Mouse (Mus musculus): ENCODE measurements around the gene Natd1. TPM values are rescaled to one million over a fixed set of nuclear protein-coding genes. Genes with fewer than 3 reads are reported as not detected.
A peak's percentile ranks its signal among the peaks of the same experiment; 100 is the strongest.

Gene Natd1
- total RNA-seq, 1 experiment = 14.6 TPM

- Histone ChIP-seq H3K4me3 (ENCODE audit: insufficient read depth in 1 of 2, low read depth in 1 of 2, low read length in 2 of 2, poor library complexity in 1 of 2, severe bottlenecking in 1 of 2) (peak overlapping the region; percentile 86 to 100), H3K9me3 (ENCODE audit: control insufficient read depth, insufficient read depth, low read depth, low read length) (no peaks in the 10 kb centered on the region), H3K9ac (ENCODE audit: insufficient read depth, low read depth, low read length, poor library complexity, severe bottlenecking) (peak overlapping the region; percentile 100), H3K4me1 (ENCODE audit: control insufficient read depth in 2 of 2, insufficient read depth in 2 of 2, low read length in 2 of 2, poor library complexity in 1 of 2) (peaks cover 8 to 11% of the 10 kb centered on the region in 2 experiments; a peak in 2 of 4 replicates), H3K36me3 (ENCODE audit: control insufficient read depth, insufficient read depth, low read length, poor library complexity, severe bottlenecking) (peaks cover 13% of the 10 kb centered on the region), H3K27ac (ENCODE audit: insufficient read depth, low read depth, low read length, poor library complexity, severe bottlenecking) (peak overlapping the region; percentile 87; the same call in 1 of the 2 replicates)
- no peak for TF ChIP-seq ZNF384 (IDR thresholded peaks at IDR 0.05; ENCODE audit: low read depth, low read length)
- TF ChIP-seq ZC3H11A (IDR thresholded peaks at IDR 0.05; ENCODE audit: borderline replicate concordance, low read depth, low read length) = peak; percentile 61
- 0 out of 2 replicates have a peak, but pooled peaks have one; percentile 25 for TF ChIP-seq MAFK (IDR thresholded peaks at IDR 0.05; ENCODE audit: insufficient read depth, low read depth, low read length)
- TF ChIP-seq HCFC1 (IDR thresholded peaks at IDR 0.05; ENCODE audit: borderline replicate concordance, insufficient read depth, low read length) = peak; percentile 75; the same call in 1 of the 2 replicates
- no peak for TF ChIP-seq CHD2 (IDR thresholded peaks at IDR 0.05; ENCODE audit: low read depth, low read length)
- in situ Hi-C loops (cut with MboI; ENCODE audit: low sequenced_read_pairs in 2 of 2, unreplicated experiment in 2 of 2) = no loop called here
- DNase-seq (ENCODE audit: low read depth, low spot score) = peak; percentile 71
These were observed 35.1 kb downstream of the Natd1 start for GRCm38 (mm10) chr11:60879423-60879822.

- TF ChIP-seq ZNF384 (IDR thresholded peaks at IDR 0.05; ENCODE audit: low read depth, low read length) = no peak
- no peak for TF ChIP-seq ZC3H11A (IDR thresholded peaks at IDR 0.05; ENCODE audit: borderline replicate concordance, low read depth, low read length)
- peak; percentile 97 for TF ChIP-seq HCFC1 (IDR thresholded peaks at IDR 0.05; ENCODE audit: borderline replicate concordance, insufficient read depth, low read length)
- no peak for TF ChIP-seq CHD2 (IDR thresholded peaks at IDR 0.05; ENCODE audit: low read depth, low read length)
- no peak for TF ChIP-seq MAFK (IDR thresholded peaks at IDR 0.05; ENCODE audit: insufficient read depth, low read depth, low read length)
- in situ Hi-C loops (cut with MboI; ENCODE audit: low sequenced_read_pairs in 2 of 2, unreplicated experiment in 2 of 2) = no loop called here
- peaks cover 16% of the 10 kb centered on the region for H3K36me3 ChIP-seq (ENCODE audit: control insufficient read depth, insufficient read depth, low read length, poor library complexity, severe bottlenecking)
- H3K4me1 ChIP-seq (ENCODE audit: control insufficient read depth in 2 of 2, insufficient read depth in 2 of 2, low read length in 2 of 2, poor library complexity in 1 of 2) = peaks cover 8 to 11% of the 10 kb centered on the region in 2 experiments; a peak in 2 of 4 replicates
- H3K4me3 ChIP-seq (ENCODE audit: insufficient read depth in 1 of 2, low read depth in 1 of 2, low read length in 2 of 2, poor library complexity in 1 of 2, severe bottlenecking in 1 of 2) = peak within 1 kb of the TSS; percentile 86 to 100
- H3K27ac ChIP-seq (ENCODE audit: insufficient read depth, low read depth, low read length, poor library complexity, severe bottlenecking) = peak within 1 kb of the TSS; percentile 95
- DNase-seq (ENCODE audit: low read depth, low spot score) = peak; percentile 97
- no peaks in the 10 kb centered on the region for H3K9me3 ChIP-seq (ENCODE audit: control insufficient read depth, insufficient read depth, low read depth, low read length)
- peak within 1 kb of the TSS; percentile 100 for H3K9ac ChIP-seq (ENCODE audit: insufficient read depth, low read depth, low read length, poor library complexity, severe bottlenecking)
These were observed 35.8 kb downstream of the Natd1 start, which contains the start of gene Tmem11 for GRCm38 (mm10) chr11:60878675-60879294. TSS of gene Tmem11 (minus strand) at chr11:60879272.

GRCm38 (mm10) chr11:60878056-60878612 lies 36.4 kb downstream of the Natd1 start:
- no peak for DNase-seq (ENCODE audit: low read depth, low spot score)

GRCm38 (mm10) chr11:60873101-60873500 lies 41.4 kb downstream of the Natd1 start:
- Histone ChIP-seq H3K4me3 (ENCODE audit: insufficient read depth in 1 of 2, low read depth in 1 of 2, low read length in 2 of 2, poor library complexity in 1 of 2, severe bottlenecking in 1 of 2) (no peak overlapping the region), H3K9ac (ENCODE audit: insufficient read depth, low read depth, low read length, poor library complexity, severe bottlenecking) (no peak overlapping the region), H3K9me3 (ENCODE audit: control insufficient read depth, insufficient read depth, low read depth, low read length) (no peaks in the 10 kb centered on the region), H3K36me3 (ENCODE audit: control insufficient read depth, insufficient read depth, low read length, poor library complexity, severe bottlenecking) (peaks cover 20% of the 10 kb centered on the region), H3K4me1 (ENCODE audit: control insufficient read depth in 2 of 2, insufficient read depth in 2 of 2, low read length in 2 of 2, poor library complexity in 1 of 2) (peaks cover 5 to 13% of the 10 kb centered on the region in 2 experiments; a peak in 2 of 4 replicates), H3K27ac (ENCODE audit: insufficient read depth, low read depth, low read length, poor library complexity, severe bottlenecking) (no peak overlapping the region)
- in situ Hi-C loops (cut with MboI; ENCODE audit: low sequenced_read_pairs in 2 of 2, unreplicated experiment in 2 of 2) = no loop called here
- DNase-seq (ENCODE audit: low read depth, low spot score) = no peak
- TF ChIP-seq ZC3H11A (IDR thresholded peaks at IDR 0.05; ENCODE audit: borderline replicate concordance, low read depth, low read length) (no peak), MAFK (IDR thresholded peaks at IDR 0.05; ENCODE audit: insufficient read depth, low read depth, low read length) (no peak), CHD2 (IDR thresholded peaks at IDR 0.05; ENCODE audit: low read depth, low read length) (no peak), HCFC1 (IDR thresholded peaks at IDR 0.05; ENCODE audit: borderline replicate concordance, insufficient read depth, low read length) (no peak)

More at GRCm38 (mm10) chr11:60878056-60878612, 36.4 kb downstream of the Natd1 start:
- H3K4me3 ChIP-seq (ENCODE audit: insufficient read depth in 1 of 2, low read depth in 1 of 2, low read length in 2 of 2, poor library complexity in 1 of 2, severe bottlenecking in 1 of 2) = peak overlapping the region; percentile 86 to 100
- in situ Hi-C loops (cut with MboI; ENCODE audit: low sequenced_read_pairs in 2 of 2, unreplicated experiment in 2 of 2) = no loop called here
- peaks cover 8 to 11% of the 10 kb centered on the region in 2 experiments; a peak in 2 of 4 replicates for H3K4me1 ChIP-seq (ENCODE audit: control insufficient read depth in 2 of 2, insufficient read depth in 2 of 2, low read length in 2 of 2, poor library complexity in 1 of 2)
- TF ChIP-seq ZC3H11A (IDR thresholded peaks at IDR 0.05; ENCODE audit: borderline replicate concordance, low read depth, low read length) = no peak
- TF ChIP-seq MAFK (IDR thresholded peaks at IDR 0.05; ENCODE audit: insufficient read depth, low read depth, low read length) = no peak
- H3K9ac ChIP-seq (ENCODE audit: insufficient read depth, low read depth, low read length, poor library complexity, severe bottlenecking) = peak overlapping the region; percentile 100
- H3K27ac ChIP-seq (ENCODE audit: insufficient read depth, low read depth, low read length, poor library complexity, severe bottlenecking) = peak overlapping the region; percentile 95
- H3K9me3 ChIP-seq (ENCODE audit: control insufficient read depth, insufficient read depth, low read depth, low read length) = no peaks in the 10 kb centered on the region
- H3K36me3 ChIP-seq (ENCODE audit: control insufficient read depth, insufficient read depth, low read length, poor library complexity, severe bottlenecking) = peaks cover 16% of the 10 kb centered on the region
